Mouse (Mus musculus) embryonic facial prominence, embryonic 11.5 days (tissue): ENCODE results near the gene Prr23a1. TPM values are rescaled to one million over a fixed set of nuclear protein-coding genes. Genes with fewer than 3 reads are reported as not detected.
"Not testable (repeated sequence)": the region's sequence is repeated elsewhere in the genome, so short reads cannot be mapped to it uniquely, and the experiment has no call there.

Source experiments
- ATAC-seq: fragments of 200-750 bp; cut with Nextera tagmentation; replicated peaks from 2 replicates; pipeline ENCODE4 v1.8.0; 2017; ENCODE audit warnings: low read depth; ENCODE audit not compliant: insufficient number of reproducible peaks, low FRiP score, low TSS enrichment
- DNase-seq: peaks from one replicate; pipeline ENCODE4 v3.0.0-alpha.2; 2015; ENCODE audit warnings: low spot score
- H3K27ac ChIP-seq: fragments of 300-500 bp; sonication (generic); replicated peaks from 2 replicates; pipeline ENCODE4 v1.5.1; 2014; ENCODE audit warnings: mild to moderate bottlenecking, low read depth, low read length, control low read depth
- H3K27me3 ChIP-seq: fragments of 300-500 bp; sonication (generic); 2 replicates; pipeline ENCODE4 v1.6.1; 2014; ENCODE audit warnings: mild to moderate bottlenecking, low read length, moderate library complexity, mixed read lengths; ENCODE audit not compliant: control insufficient read depth, insufficient read depth
- H3K36me3 ChIP-seq: fragments of 300-500 bp; sonication (generic); replicated peaks from 2 replicates; pipeline ENCODE4 v1.6.1; 2014; ENCODE audit warnings: low read depth, mild to moderate bottlenecking, low read length, moderate library complexity, mixed read lengths; ENCODE audit not compliant: control insufficient read depth, insufficient read depth
- H3K4me1 ChIP-seq: fragments of 300-500 bp; sonication (generic); 2 replicates; pipeline ENCODE4 v1.6.1; 2014; ENCODE audit warnings: low read length, mixed read lengths; ENCODE audit not compliant: control insufficient read depth, insufficient read depth
- H3K4me2 ChIP-seq: fragments of 300-500 bp; sonication (generic); 2 replicates; pipeline ENCODE4 v1.6.1; 2014; ENCODE audit warnings: low read depth, mild to moderate bottlenecking, control low read depth, low read length, moderate library complexity
- H3K4me3 ChIP-seq: fragments of 300-500 bp; sonication (generic); 2 replicates; pipeline ENCODE4 v1.5.1; 2014; ENCODE audit warnings: low read depth, low read length, control low read depth
- H3K9ac ChIP-seq: fragments of 300-500 bp; sonication (generic); replicated peaks from 2 replicates; pipeline ENCODE4 v1.6.1; 2014; ENCODE audit warnings: mild to moderate bottlenecking, control low read depth, low read length
- H3K9me3 ChIP-seq: fragments of 300-500 bp; sonication (generic); replicated peaks from 2 replicates; pipeline ENCODE4 v1.6.1; 2016; ENCODE audit warnings: mild to moderate bottlenecking, low read length, inconsistent platforms, mixed read lengths; ENCODE audit not compliant: control insufficient read depth
- WGBS: fragments of 180-500 bp; shearing (Covaris S2); extraction: QIAGEN DNeasy Blood & Tissue Kit; methylation state at CpG from one replicate; pipeline ENCODE4 v1.1.7; 2014; 5-methylcytosine and 5-hydroxymethylcytosine counted together
- polyA plus RNA-seq: library from polyadenylated mRNA; unstranded; fragments of >200 nt; fragmentation: Nextera tagmentation; extraction: Ambion mirVana; gene quantifications from 2 replicates; pipeline ENCODE4 v1.2.1, GENCODE M21; 2014

Prr23a1 gene
- not detected in 2 replicates for polyA plus RNA-seq

GRCm38 (mm10) chr9:98842117-98842516 lies at the start of gene Prr23a1:
Gene Prr23a1, plus strand, starts transcription at chr9:98842503.
- H3K9ac ChIP-seq = no peak within 1 kb of the TSS
- 0 out of 2 replicates have a peak, but pooled peaks cover 2% of the 10 kb centered on the region for H3K9me3 ChIP-seq
- no peaks in the 10 kb centered on the region for H3K27me3 ChIP-seq
- no peaks in the 10 kb centered on the region for H3K4me1 ChIP-seq
- DNase-seq (no peak), ATAC-seq (no peak)
- WGBS = 59% methylated on average over 22 of the region's 22 CpGs
- H3K36me3 ChIP-seq = no peaks in the 10 kb centered on the region
- no peak within 1 kb of the TSS for H3K4me3 ChIP-seq
- H3K27ac ChIP-seq = no peak within 1 kb of the TSS
- H3K4me2 ChIP-seq = peak within 1 kb of the TSS; percentile 16

GRCm38 (mm10) chr9:98799021-98799420 lies 43.3 kb upstream of the Prr23a1 start:
- no peak for DNase-seq
- Histone ChIP-seq H3K4me2 (no peak overlapping the region), H3K4me3 (no peak overlapping the region), H3K4me1 (no peaks in the 10 kb centered on the region; the same call in 1 of the 2 replicates), H3K9me3 (no peaks in the 10 kb centered on the region), H3K9ac (no peak overlapping the region), H3K36me3 (no peaks in the 10 kb centered on the region), H3K27ac (no peak overlapping the region), H3K27me3 (no peaks in the 10 kb centered on the region)
- WGBS = 65% methylated on average over 1 of the region's 1 CpGs
- no peak for ATAC-seq

- Histone ChIP-seq H3K27me3 (no peaks in the 10 kb centered on the region), H3K27ac (no peak overlapping the region), H3K4me3 (no peak overlapping the region), H3K36me3 (no peaks in the 10 kb centered on the region), H3K4me1 (no peaks in the 10 kb centered on the region; the same call in 1 of the 2 replicates), H3K4me2 (no peak overlapping the region), H3K9ac (no peak overlapping the region), H3K9me3 (no peaks in the 10 kb centered on the region)
- 47% methylated on average over 12 of the region's 12 CpGs for WGBS
- peak; percentile 17 for DNase-seq
- ATAC-seq = no peak
These were observed 38.3 kb upstream of the Prr23a1 start for GRCm38 (mm10) chr9:98803971-98804370.

GRCm38 (mm10) chr9:98805511-98805910 lies 36.8 kb upstream of the Prr23a1 start:
- no peak overlapping the region for H3K4me3 ChIP-seq
- H3K27ac ChIP-seq = no peak overlapping the region
- no peaks in the 10 kb centered on the region for H3K36me3 ChIP-seq
- H3K4me2 ChIP-seq = no peak overlapping the region
- H3K4me1 ChIP-seq = no peaks in the 10 kb centered on the region; the same call in 1 of the 2 replicates
- ATAC-seq (no peak), DNase-seq (no peak)
- H3K9ac ChIP-seq = no peak overlapping the region
- WGBS = 78% methylated on average over 15 of the region's 15 CpGs
- no peaks in the 10 kb centered on the region for H3K9me3 ChIP-seq
- no peaks in the 10 kb centered on the region for H3K27me3 ChIP-seq

- Histone ChIP-seq H3K27me3 (no peaks in the 10 kb centered on the region), H3K4me3 (no peak overlapping the region), H3K9me3 (no peaks in the 10 kb centered on the region), H3K9ac (no peak overlapping the region), H3K4me2 (no peak overlapping the region), H3K27ac (no peak overlapping the region), H3K4me1 (no peaks in the 10 kb centered on the region; the same call in 1 of the 2 replicates), H3K36me3 (no peaks in the 10 kb centered on the region)
- no peak for DNase-seq
- ATAC-seq = no peak
- 77% methylated on average over 3 of the region's 3 CpGs for WGBS
These were observed 36.4 kb upstream of the Prr23a1 start for GRCm38 (mm10) chr9:98805934-98806333.

- ATAC-seq (no peak), DNase-seq (no peak)
- Histone ChIP-seq H3K36me3 (no peaks in the 10 kb centered on the region), H3K9ac (no peak overlapping the region), H3K9me3 (no peaks in the 10 kb centered on the region), H3K4me1 (no peaks in the 10 kb centered on the region; the same call in 1 of the 2 replicates), H3K4me2 (no peak overlapping the region), H3K27me3 (no peaks in the 10 kb centered on the region), H3K4me3 (no peak overlapping the region), H3K27ac (no peak overlapping the region)
- 88% methylated on average over 8 of the region's 8 CpGs for WGBS
These were observed 34.7 kb upstream of the Prr23a1 start for GRCm38 (mm10) chr9:98807631-98808030.

GRCm38 (mm10) chr9:98809526-98809925 lies 32.8 kb upstream of the Prr23a1 start:
- H3K9ac ChIP-seq, H3K27me3 ChIP-seq, H3K4me2 ChIP-seq, ATAC-seq, H3K27ac ChIP-seq, H3K4me3 ChIP-seq, H3K9me3 ChIP-seq, H3K4me1 ChIP-seq, H3K36me3 ChIP-seq: not testable (repeated sequence)
- 63% methylated on average over 2 of the region's 2 CpGs for WGBS
- DNase-seq = peak; percentile 81

- Histone ChIP-seq H3K27me3 (no peaks in the 10 kb centered on the region), H3K9me3 (no peaks in the 10 kb centered on the region), H3K27ac (no peak overlapping the region), H3K4me2 (no peak overlapping the region), H3K4me3 (no peak overlapping the region), H3K4me1 (no peaks in the 10 kb centered on the region), H3K36me3 (no peaks in the 10 kb centered on the region), H3K9ac (no peak overlapping the region)
- WGBS = 68% methylated on average over 3 of the region's 3 CpGs
- DNase-seq = no peak
- no peak for ATAC-seq
These were observed 26.2 kb upstream of the Prr23a1 start for GRCm38 (mm10) chr9:98816066-98816465.
